Mouse (Mus musculus) urinary bladder, adult 18-20 months (tissue): ENCODE measurements around the gene Gtf3c5.

Experiments used
- DNase-seq, 2 experiments: peaks; one replicate each; pipeline ENCODE4 v3.0.0; 2022; ENCODE audit warnings: low spot score in 2 of 2, mixed read lengths in 2 of 2

Gtf3c5 gene

GRCm38 (mm10) chr2:28534436-28535262 lies 48.9 kb downstream of the Gtf3c5 start:
- DNase-seq, result no peak

DNA sequence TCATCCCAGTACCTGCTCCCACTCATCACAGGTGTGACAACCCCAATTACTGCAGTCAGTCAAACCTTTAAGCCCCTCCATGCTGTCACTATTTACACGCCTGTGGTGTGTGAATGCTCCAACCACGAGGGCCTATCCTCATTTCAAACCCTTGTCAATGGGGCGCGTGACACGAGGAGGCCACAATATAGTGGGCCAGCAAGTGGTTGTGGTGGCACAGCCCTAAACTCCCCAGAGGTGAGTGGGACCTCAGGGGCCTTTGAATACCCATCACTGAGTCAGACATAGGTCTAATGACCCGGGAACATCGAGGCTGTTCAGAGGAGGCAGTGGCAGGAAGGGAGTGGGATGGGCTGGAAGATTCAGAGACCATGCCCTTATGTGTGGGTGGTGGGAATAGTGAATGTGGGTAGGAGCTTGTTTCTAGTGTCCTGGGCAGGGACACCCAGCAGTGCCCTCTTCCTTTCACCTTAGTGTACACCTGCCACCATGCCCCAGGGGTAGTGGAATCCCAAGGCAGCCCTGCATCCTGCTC lies 49.6 kb downstream of the Gtf3c5 start:
- no peak for DNase-seq

DNA sequence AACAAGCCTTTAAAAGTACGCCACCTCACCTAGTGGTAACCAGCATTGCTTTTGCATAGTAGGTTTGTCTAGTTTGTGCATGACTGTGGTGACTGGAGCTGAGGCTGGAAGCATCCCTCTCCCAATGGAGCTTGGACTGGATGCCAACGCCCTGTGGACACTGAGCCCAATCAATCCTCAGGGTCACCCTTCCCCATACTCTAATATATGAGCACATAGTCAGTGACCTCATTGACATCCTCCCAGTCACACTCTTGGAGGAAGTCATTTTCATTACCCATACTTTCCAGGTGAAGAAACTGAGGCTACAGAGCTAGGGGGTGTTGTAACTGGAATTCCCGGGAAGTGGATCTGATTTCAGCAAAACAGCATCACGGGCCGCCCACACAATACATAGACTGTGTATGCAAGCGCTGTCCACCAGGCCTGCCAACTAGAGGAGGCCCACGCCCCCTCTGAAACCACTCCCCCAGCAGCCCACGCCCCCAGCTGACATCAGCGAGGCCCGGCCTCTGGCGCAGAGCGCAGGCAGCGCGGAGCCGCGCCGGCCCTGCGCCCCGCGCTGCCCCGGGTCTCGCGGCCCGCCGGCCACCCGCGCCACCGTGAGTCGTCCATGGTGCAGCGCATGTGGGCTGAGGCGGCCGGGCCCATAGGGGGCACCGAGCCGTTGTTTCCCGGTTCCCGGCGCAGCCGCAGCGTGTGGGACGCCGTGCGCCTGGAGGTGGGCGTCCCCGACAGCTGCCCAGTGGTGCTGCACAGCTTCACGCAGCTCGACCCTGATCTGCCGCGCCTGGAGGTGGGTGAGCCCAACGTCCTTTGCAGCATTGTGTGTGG lies 50.4 kb downstream of the Gtf3c5 start:
- DNase-seq, result peak; percentile 87 to 89

DNA sequence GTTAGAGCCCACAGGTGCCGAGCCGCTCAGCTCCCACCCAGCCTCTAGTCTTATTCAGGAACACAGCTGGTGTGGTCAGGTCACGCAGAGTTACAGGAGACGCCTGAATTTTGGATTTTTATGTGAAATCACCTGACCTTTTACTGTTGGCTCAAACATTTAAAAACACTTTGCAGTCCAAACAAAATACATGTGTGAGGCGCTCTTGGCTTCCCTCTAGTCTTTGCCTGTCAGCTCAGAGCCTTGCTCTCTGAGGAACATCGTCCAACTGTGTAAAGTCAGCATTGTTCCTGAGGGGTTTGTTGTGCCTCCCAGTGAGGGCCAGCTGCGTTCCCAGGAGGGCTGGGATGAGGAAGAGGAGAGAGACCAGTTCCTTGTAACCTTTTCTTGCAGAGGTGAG lies 53.2 kb downstream of the Gtf3c5 start:
- DNase-seq, result no peak

DNA sequence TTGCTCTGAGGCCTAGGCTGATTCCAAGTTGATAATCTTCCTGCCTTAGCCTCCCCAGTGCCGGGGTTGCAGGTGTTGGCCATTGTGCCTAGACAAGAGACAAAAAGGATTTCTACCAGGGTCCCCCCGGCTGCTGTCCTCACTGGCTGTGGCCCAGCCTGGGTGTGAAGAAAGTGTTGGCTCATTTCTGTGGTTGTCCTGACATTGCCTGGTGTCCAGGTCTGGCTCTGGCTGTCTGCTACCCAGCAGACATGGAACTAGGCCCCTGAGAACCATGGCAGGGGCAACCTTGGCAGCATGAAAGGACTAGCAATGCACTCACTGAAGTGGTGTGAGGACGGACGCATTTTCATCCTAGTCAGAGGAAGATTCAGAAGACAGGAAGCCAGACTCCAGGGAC lies 53.7 kb downstream of the Gtf3c5 start:
- no peak for DNase-seq

- DNase-seq, result no peak
Observed at GRCm38 (mm10) chr2:28528354-28528730, 55.2 kb downstream of the Gtf3c5 start.

GRCm38 (mm10) chr2:28527436-28528353 lies 55.9 kb downstream of the Gtf3c5 start:
- DNase-seq, result no peak

- no peak for DNase-seq
Observed at GRCm38 (mm10) chr2:28525943-28526876, 57.3 kb downstream of the Gtf3c5 start.

- DNase-seq, result peak; percentile 75 to 90
Observed at GRCm38 (mm10) chr2:28525219-28525942, 58.2 kb downstream of the Gtf3c5 start.

DNA sequence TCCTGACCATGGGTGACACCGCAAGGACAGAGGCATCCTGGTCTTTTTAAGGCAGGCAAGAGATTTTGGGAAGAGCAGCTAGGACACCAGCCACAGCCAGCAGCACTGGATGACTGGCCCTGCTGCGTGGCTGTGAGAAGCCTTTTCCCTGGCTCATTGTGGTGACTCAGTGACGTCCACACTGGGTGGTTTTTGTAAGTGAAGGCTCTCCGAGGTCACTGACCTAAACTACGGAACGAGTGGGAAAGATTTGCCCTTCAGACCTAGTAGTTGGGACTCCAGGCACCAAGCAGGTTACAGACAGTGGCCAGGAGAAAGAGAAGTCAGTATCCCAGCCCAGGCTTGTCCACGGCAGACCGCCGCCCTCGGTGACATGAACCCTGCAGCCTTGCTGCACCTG lies 59.1 kb downstream of the Gtf3c5 start:
- DNase-seq, result no peak

- DNase-seq, result peak; percentile 81 to 85
Observed at GRCm38 (mm10) chr2:28523643-28524117, 59.9 kb downstream of the Gtf3c5 start.

- DNase-seq, result no peak
Observed at GRCm38 (mm10) chr2:28522166-28522565, 61.4 kb downstream of the Gtf3c5 start.

DNA sequence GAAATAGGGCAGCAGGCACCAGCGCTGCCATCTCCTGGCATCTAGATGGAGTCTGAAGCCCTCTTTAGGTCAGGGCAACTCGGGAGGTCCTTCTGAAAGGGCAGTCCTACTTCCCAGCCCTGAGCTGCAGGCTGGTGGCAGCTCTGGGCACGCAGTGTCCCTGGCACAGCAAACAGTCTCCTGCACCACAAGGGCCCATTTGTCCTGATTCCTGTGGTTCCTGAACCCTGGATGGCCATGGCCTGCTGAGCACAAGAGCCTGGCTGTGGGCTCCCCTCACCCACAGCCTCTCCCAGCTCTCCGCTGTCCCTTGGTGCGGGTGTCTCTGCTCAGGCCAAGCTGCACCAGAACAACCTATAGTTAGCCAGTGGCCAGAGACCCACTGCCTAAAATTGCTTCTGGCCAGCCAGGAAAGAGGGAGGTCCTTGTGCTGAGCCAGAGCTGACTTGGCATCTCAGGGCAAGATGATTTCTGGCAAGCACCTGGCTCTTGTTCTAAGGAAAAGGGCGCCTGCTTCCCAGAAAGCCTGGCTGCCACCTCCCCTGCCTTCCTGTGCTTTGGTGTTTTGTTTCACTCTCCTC lies 61.9 kb downstream of the Gtf3c5 start:
- no peak for DNase-seq

GRCm38 (mm10) chr2:28520581-28520980 lies 63.0 kb downstream of the Gtf3c5 start:
- no peak for DNase-seq

GRCm38 (mm10) chr2:28518231-28518630 lies 65.3 kb downstream of the Gtf3c5 start:
- DNase-seq, result no peak

GRCm38 (mm10) chr2:28517206-28517909 lies 66.2 kb downstream of the Gtf3c5 start:
- DNase-seq, result peak; percentile 77 to 79
